Mouse (Mus musculus): ENCODE results near the gene 2510002D24Rik. TPM values are rescaled to one million over a fixed set of nuclear protein-coding genes. Genes with fewer than 3 reads are reported as not detected.

Gene 2510002D24Rik
- 27.2 and 35.3 TPM in 2 replicates for polyA plus RNA-seq (2014; fragmentation: Nextera tagmentation; extraction: Ambion mirVana)

- Histone ChIP-seq H3K9ac (replicated peaks; ENCODE audit: low read length) (peak within 1 kb of the TSS; percentile 74), H3K4me3 (replicated peaks; ENCODE audit: low read depth, low read length) (peak within 1 kb of the TSS; percentile 63)
- WGBS: 1% methylated on average over 46 of the region's 46 CpGs
Observed at GRCm38 (mm10) chr16:18836468-18837208, at the start of gene 2510002D24Rik, which contains the start of gene Gm28539. Gene 2510002D24Rik, plus strand, starts transcription at chr16:18836578. Gene Gm28539, plus strand, starts transcription at chr16:18836584.

GRCm38 (mm10) chr16:18786652-18787051 is 49.7 kb upstream of the 2510002D24Rik start:
- WGBS: 94% methylated on average over 10 of the region's 10 CpGs
- Histone ChIP-seq H3K9me3 (ENCODE audit: control insufficient read depth, low read length) (no peaks in the 10 kb centered on the region), H3K36me3 (ENCODE audit: control insufficient read depth, insufficient read depth, low read length) (peaks cover 6% of the 10 kb centered on the region; the same call in 1 of the 2 replicates), H3K4me2 (ENCODE audit: low read length) (no peak overlapping the region), H3K27ac (replicated peaks; ENCODE audit: low read depth, low read length) (no peak overlapping the region), H3K4me1 (ENCODE audit: control insufficient read depth, insufficient read depth, low read length) (no peaks in the 10 kb centered on the region), H3K27me3 (ENCODE audit: control insufficient read depth, insufficient read depth, low read length) (no peaks in the 10 kb centered on the region), H3K4me3 (replicated peaks; ENCODE audit: low read depth, low read length) (no peak overlapping the region), H3K9ac (replicated peaks; ENCODE audit: low read length) (no peak overlapping the region)
- ATAC-seq (ENCODE audit: low FRiP score, low TSS enrichment) (no peak), DNase-seq (no peak)

More at GRCm38 (mm10) chr16:18836468-18837208, at the start of gene 2510002D24Rik, which contains the start of gene Gm28539:
- H3K36me3 ChIP-seq (ENCODE audit: control insufficient read depth, insufficient read depth, low read length): peaks cover 40% of the 10 kb centered on the region
- DNase-seq: peak; percentile 95
- no peaks in the 10 kb centered on the region for H3K27me3 ChIP-seq (ENCODE audit: control insufficient read depth, insufficient read depth, low read length)
- ATAC-seq (ENCODE audit: low FRiP score, low TSS enrichment): peak; percentile 98
- H3K4me1 ChIP-seq (ENCODE audit: control insufficient read depth, insufficient read depth, low read length): no peaks in the 10 kb centered on the region
- no peaks in the 10 kb centered on the region for H3K9me3 ChIP-seq (ENCODE audit: control insufficient read depth, low read length)
- H3K4me2 ChIP-seq (ENCODE audit: low read length): peak within 1 kb of the TSS; percentile 70
- H3K27ac ChIP-seq (replicated peaks; ENCODE audit: low read depth, low read length): peak within 1 kb of the TSS; percentile 37; the same call in 1 of the 2 replicates

GRCm38 (mm10) chr16:18788627-18789406 is 47.6 kb upstream of the 2510002D24Rik start:
- WGBS: 92% methylated on average over 10 of the region's 10 CpGs
- no peak overlapping the region for H3K27ac ChIP-seq (replicated peaks; ENCODE audit: low read depth, low read length)
- DNase-seq (no peak), ATAC-seq (ENCODE audit: low FRiP score, low TSS enrichment) (no peak)
- peaks cover 6% of the 10 kb centered on the region; the same call in 1 of the 2 replicates for H3K36me3 ChIP-seq (ENCODE audit: control insufficient read depth, insufficient read depth, low read length)
- no peaks in the 10 kb centered on the region for H3K9me3 ChIP-seq (ENCODE audit: control insufficient read depth, low read length)
- H3K4me2 ChIP-seq (ENCODE audit: low read length): no peak overlapping the region
- no peak overlapping the region for H3K4me3 ChIP-seq (replicated peaks; ENCODE audit: low read depth, low read length)
- H3K9ac ChIP-seq (replicated peaks; ENCODE audit: low read length): no peak overlapping the region
- no peaks in the 10 kb centered on the region for H3K27me3 ChIP-seq (ENCODE audit: control insufficient read depth, insufficient read depth, low read length)
- no peaks in the 10 kb centered on the region for H3K4me1 ChIP-seq (ENCODE audit: control insufficient read depth, insufficient read depth, low read length)

- no peak overlapping the region for H3K9ac ChIP-seq (replicated peaks; ENCODE audit: low read length)
- 92% methylated on average over 11 of the region's 11 CpGs for WGBS
- H3K27ac ChIP-seq (replicated peaks; ENCODE audit: low read depth, low read length): no peak overlapping the region
- peaks cover 10% of the 10 kb centered on the region; the same call in 1 of the 2 replicates for H3K36me3 ChIP-seq (ENCODE audit: control insufficient read depth, insufficient read depth, low read length)
- no peaks in the 10 kb centered on the region for H3K27me3 ChIP-seq (ENCODE audit: control insufficient read depth, insufficient read depth, low read length)
- no peak for DNase-seq
- H3K4me1 ChIP-seq (ENCODE audit: control insufficient read depth, insufficient read depth, low read length): no peaks in the 10 kb centered on the region
- ATAC-seq (ENCODE audit: low FRiP score, low TSS enrichment): no peak
- H3K4me3 ChIP-seq (replicated peaks; ENCODE audit: low read depth, low read length): no peak overlapping the region
- H3K4me2 ChIP-seq (ENCODE audit: low read length): no peak overlapping the region
- no peaks in the 10 kb centered on the region for H3K9me3 ChIP-seq (ENCODE audit: control insufficient read depth, low read length)
Observed at GRCm38 (mm10) chr16:18795223-18795899, 41.0 kb upstream of the 2510002D24Rik start.

GRCm38 (mm10) chr16:18796645-18797044 is 39.7 kb upstream of the 2510002D24Rik start:
- Histone ChIP-seq H3K27me3 (ENCODE audit: control insufficient read depth, insufficient read depth, low read length) (no peaks in the 10 kb centered on the region), H3K27ac (replicated peaks; ENCODE audit: low read depth, low read length) (no peak overlapping the region), H3K9ac (replicated peaks; ENCODE audit: low read length) (no peak overlapping the region), H3K9me3 (ENCODE audit: control insufficient read depth, low read length) (no peaks in the 10 kb centered on the region), H3K4me3 (replicated peaks; ENCODE audit: low read depth, low read length) (no peak overlapping the region), H3K4me1 (ENCODE audit: control insufficient read depth, insufficient read depth, low read length) (no peaks in the 10 kb centered on the region), H3K4me2 (ENCODE audit: low read length) (no peak overlapping the region), H3K36me3 (ENCODE audit: control insufficient read depth, insufficient read depth, low read length) (peaks cover 14% of the 10 kb centered on the region; the same call in 1 of the 2 replicates)
- 88% methylated on average over 7 of the region's 7 CpGs for WGBS
- ATAC-seq (ENCODE audit: low FRiP score, low TSS enrichment): no peak
- DNase-seq: no peak

GRCm38 (mm10) chr16:18798151-18798550 is 38.2 kb upstream of the 2510002D24Rik start:
- 90% methylated on average over 5 of the region's 5 CpGs for WGBS
- no peaks in the 10 kb centered on the region for H3K4me1 ChIP-seq (ENCODE audit: control insufficient read depth, insufficient read depth, low read length)
- no peak overlapping the region for H3K27ac ChIP-seq (replicated peaks; ENCODE audit: low read depth, low read length)
- no peak overlapping the region for H3K4me3 ChIP-seq (replicated peaks; ENCODE audit: low read depth, low read length)
- DNase-seq (no peak), ATAC-seq (ENCODE audit: low FRiP score, low TSS enrichment) (no peak)
- H3K27me3 ChIP-seq (ENCODE audit: control insufficient read depth, insufficient read depth, low read length): no peaks in the 10 kb centered on the region
- H3K4me2 ChIP-seq (ENCODE audit: low read length): no peak overlapping the region
- H3K9ac ChIP-seq (replicated peaks; ENCODE audit: low read length): no peak overlapping the region
- no peaks in the 10 kb centered on the region for H3K9me3 ChIP-seq (ENCODE audit: control insufficient read depth, low read length)
- H3K36me3 ChIP-seq (ENCODE audit: control insufficient read depth, insufficient read depth, low read length): peaks cover 14% of the 10 kb centered on the region; the same call in 1 of the 2 replicates

- H3K27me3 ChIP-seq (ENCODE audit: control insufficient read depth, insufficient read depth, low read length): no peaks in the 10 kb centered on the region
- H3K36me3 ChIP-seq (ENCODE audit: control insufficient read depth, insufficient read depth, low read length): peaks cover 14% of the 10 kb centered on the region; the same call in 1 of the 2 replicates
- no peak overlapping the region for H3K4me3 ChIP-seq (replicated peaks; ENCODE audit: low read depth, low read length)
- WGBS: 74% methylated on average over 2 of the region's 2 CpGs
- ATAC-seq (ENCODE audit: low FRiP score, low TSS enrichment) (no peak), DNase-seq (peak; percentile 72)
- H3K4me1 ChIP-seq (ENCODE audit: control insufficient read depth, insufficient read depth, low read length): no peaks in the 10 kb centered on the region
- no peak overlapping the region for H3K4me2 ChIP-seq (ENCODE audit: low read length)
- H3K27ac ChIP-seq (replicated peaks; ENCODE audit: low read depth, low read length): no peak overlapping the region
- no peaks in the 10 kb centered on the region for H3K9me3 ChIP-seq (ENCODE audit: control insufficient read depth, low read length)
- H3K9ac ChIP-seq (replicated peaks; ENCODE audit: low read length): no peak overlapping the region
Observed at GRCm38 (mm10) chr16:18798841-18799240, 37.5 kb upstream of the 2510002D24Rik start.

GRCm38 (mm10) chr16:18805746-18806145 is 30.6 kb upstream of the 2510002D24Rik start:
- Histone ChIP-seq H3K27ac (replicated peaks; ENCODE audit: low read depth, low read length) (no peak overlapping the region), H3K4me2 (ENCODE audit: low read length) (no peak overlapping the region), H3K9me3 (ENCODE audit: control insufficient read depth, low read length) (no peaks in the 10 kb centered on the region), H3K9ac (replicated peaks; ENCODE audit: low read length) (no peak overlapping the region), H3K27me3 (ENCODE audit: control insufficient read depth, insufficient read depth, low read length) (no peaks in the 10 kb centered on the region), H3K4me1 (ENCODE audit: control insufficient read depth, insufficient read depth, low read length) (no peaks in the 10 kb centered on the region), H3K36me3 (ENCODE audit: control insufficient read depth, insufficient read depth, low read length) (peaks cover 13% of the 10 kb centered on the region), H3K4me3 (replicated peaks; ENCODE audit: low read depth, low read length) (no peak overlapping the region)
- DNase-seq: no peak
- no peak for ATAC-seq (ENCODE audit: low FRiP score, low TSS enrichment)
- 86% methylated on average over 2 of the region's 2 CpGs for WGBS
